Mouse (Mus musculus): ENCODE data around the gene Wnk2.

The Wnk2 gene

DNA sequence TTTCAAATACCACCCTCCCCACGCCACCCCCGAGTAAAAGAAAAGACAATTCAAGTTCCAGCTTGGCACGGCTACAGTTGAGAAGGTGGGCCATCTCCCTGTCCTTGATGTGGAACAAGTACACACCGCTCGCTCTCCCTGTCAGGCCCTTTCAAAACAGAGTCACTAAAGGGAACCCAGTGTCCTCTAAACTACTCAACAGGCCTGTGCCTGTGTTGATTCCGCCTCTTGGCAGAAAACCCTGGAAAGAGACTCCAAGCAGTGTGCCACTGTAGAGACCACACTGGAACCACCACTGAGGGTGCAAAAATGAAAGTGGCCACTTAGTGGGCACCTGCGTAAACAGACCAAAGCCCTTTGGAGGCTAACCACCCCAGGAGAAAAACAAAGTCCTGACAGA, 4.5 kb downstream of the Wnk2 start:
- no peak for DNase-seq (ENCODE audit: low spot score in 2 of 2)

DNA sequence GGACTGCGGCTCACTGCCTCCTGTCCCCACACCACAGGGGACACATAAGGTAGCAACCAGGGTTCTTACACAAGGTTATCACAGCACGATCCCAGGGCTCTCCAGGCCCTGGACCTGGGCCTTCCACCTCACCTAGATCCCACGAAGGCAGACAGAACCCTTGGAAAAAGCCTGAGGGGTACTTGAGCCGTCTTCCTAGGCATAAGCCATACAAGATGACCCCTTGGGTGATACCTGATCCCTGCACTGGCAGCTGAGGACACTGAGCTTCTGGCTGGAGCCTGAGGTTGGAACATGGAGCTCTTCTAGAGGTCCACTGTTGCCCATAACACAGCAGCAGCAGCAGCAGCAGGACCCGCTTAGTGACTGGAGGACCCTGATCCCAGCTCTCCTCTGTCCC, 5.4 kb downstream of the Wnk2 start:
- no peak for DNase-seq (ENCODE audit: low spot score in 2 of 2)

DNA sequence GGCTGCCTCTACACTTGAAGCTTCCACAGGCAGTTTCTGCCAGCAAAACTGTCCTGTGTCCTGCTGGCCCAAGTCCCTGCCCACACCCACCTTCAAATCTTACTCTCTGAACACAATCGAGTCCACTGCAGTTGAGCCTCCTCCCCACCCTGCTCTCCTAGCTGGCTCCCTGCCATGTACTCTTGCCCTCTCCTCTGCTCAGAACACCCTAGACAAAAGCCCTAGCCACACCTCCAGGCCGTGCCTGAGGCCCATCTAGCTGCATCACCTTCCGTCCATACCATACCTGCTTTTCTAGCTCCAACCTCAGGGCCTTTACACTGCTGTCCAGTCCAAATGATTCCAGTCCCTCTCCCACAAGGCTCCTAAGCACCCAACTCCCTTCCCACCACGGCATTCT, 7.2 kb downstream of the Wnk2 start:
- DNase-seq (ENCODE audit: low spot score in 2 of 2), result no peak

- no peak for DNase-seq (ENCODE audit: low spot score in 2 of 2)
These were observed 13.3 kb downstream of the Wnk2 start for GRCm38 (mm10) chr13:49134491-49134890.

- DNase-seq (ENCODE audit: low spot score in 2 of 2), result no peak
These were observed 14.7 kb downstream of the Wnk2 start for GRCm38 (mm10) chr13:49133125-49133524.

- no peak for DNase-seq (ENCODE audit: low spot score in 2 of 2)
These were observed 15.7 kb downstream of the Wnk2 start for GRCm38 (mm10) chr13:49131946-49132687.

- no peak for DNase-seq (ENCODE audit: low spot score in 2 of 2)
These were observed 16.4 kb downstream of the Wnk2 start for GRCm38 (mm10) chr13:49131342-49131855.

GRCm38 (mm10) chr13:49129845-49130244, 18.0 kb downstream of the Wnk2 start:
- DNase-seq (ENCODE audit: low spot score in 2 of 2), result peak in 1 of 2 experiments; percentile 73

DNA sequence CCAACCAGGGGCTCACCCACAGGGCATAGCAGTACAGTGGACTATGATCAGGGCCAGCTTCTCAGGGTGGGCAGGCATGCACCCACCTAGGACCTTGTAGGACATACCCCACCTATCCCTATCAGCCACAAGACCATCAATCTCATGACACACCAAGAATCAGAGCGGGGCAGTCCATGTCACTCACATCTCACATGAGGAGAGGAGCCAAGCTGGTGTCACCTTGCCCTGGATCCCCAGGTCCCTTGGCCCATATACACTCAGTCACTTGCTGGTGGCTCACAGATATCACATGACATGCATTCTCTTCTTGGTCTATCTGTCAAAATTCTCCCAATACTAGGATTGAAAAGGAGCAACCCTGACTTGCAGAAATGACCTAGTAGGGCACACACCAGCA, 18.7 kb downstream of the Wnk2 start:
- DNase-seq (ENCODE audit: low spot score in 2 of 2), result no peak

DNA sequence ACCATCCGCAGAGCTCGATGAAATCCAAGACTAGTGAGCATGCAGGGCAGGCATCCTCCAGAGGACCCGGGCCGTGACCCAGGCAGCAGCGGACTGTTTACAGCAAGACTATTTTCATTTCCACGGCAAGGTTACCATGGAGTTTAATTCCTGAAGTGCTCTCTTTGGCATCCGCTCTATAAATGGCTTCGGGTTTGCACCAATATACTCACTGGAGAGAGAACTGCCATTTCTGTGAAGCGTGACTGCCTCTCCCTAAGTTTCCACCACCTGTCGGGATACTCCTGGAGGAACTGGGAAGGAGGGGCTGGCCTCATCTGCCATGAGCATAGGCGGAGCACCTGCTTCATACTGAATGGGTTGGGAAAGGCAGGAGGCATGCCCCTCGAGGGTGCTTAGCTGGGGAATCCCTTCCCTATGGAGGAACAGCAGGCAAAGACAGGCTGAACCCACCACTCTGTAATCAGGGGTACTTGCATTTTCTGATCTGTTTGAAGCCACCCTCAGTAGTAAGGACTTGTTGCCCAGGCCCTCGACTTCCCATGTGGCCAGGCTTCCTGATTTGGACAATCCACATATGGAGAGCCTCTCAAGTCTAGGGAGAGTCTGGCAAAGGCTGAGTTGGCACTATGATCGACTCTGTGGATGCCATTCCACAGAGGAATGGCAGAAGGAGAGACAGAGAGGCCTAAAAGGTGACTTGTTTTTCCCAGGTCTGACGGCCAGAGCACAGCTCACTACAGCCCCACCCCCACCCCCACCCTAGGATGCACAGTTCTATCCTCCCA, 19.8 kb downstream of the Wnk2 start:
- DNase-seq (ENCODE audit: low spot score in 2 of 2), result peak in 1 of 2 experiments; percentile 68

GRCm38 (mm10) chr13:49122106-49122505, 25.7 kb downstream of the Wnk2 start:
- DNase-seq (ENCODE audit: low spot score in 2 of 2), result no peak

GRCm38 (mm10) chr13:49117563-49117962, 30.3 kb downstream of the Wnk2 start:
- DNase-seq (ENCODE audit: low spot score in 2 of 2), result no peak

- DNase-seq (ENCODE audit: low spot score in 2 of 2), result no peak
These were observed 32.9 kb downstream of the Wnk2 start for GRCm38 (mm10) chr13:49114921-49115320.

DNA sequence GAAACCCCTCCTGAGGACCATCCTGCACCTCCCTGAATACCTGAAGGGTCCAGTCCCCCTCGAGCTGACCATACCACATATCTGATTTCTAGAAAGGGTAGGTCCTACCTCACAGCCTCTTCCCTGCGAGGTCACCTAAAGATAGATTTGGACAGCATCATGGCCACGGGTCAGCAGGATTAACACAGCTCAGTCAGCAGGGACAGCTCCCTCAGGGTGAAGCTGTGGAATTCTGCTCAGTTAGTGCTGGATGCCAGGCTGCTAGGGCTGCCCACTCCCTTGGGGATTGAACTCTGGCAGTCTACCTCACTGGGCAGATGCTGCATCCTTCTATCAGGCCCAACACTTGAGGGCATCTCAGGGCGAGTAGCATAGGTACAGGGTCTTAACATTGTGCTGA, 33.7 kb downstream of the Wnk2 start:
- no peak for DNase-seq (ENCODE audit: low spot score in 2 of 2)

GRCm38 (mm10) chr13:49113345-49113744, 34.5 kb downstream of the Wnk2 start:
- no peak for DNase-seq (ENCODE audit: low spot score in 2 of 2)

GRCm38 (mm10) chr13:49112652-49113051, 35.2 kb downstream of the Wnk2 start:
- DNase-seq (ENCODE audit: low spot score in 2 of 2), result no peak

DNA sequence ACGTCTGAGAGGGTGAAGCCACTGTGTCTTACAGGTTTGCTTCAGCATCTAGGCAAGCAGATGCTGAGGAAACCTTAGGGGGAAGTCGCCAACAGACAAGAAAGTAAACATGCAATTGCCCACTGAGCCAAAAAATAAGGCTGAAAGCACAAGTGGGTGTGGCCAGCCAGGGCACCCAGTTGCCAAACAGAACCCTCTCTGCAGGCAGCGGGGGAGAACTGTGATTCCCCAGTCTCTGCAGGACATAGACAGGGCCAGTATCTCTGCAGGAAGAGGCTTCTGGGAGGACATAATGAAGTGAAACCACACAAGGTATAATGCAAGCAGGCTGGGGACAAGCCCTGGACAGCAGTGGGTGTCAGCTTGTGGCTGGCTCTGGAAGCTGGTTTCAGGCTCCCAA, 38.1 kb downstream of the Wnk2 start:
- DNase-seq (ENCODE audit: low spot score in 2 of 2), result no peak

DNA sequence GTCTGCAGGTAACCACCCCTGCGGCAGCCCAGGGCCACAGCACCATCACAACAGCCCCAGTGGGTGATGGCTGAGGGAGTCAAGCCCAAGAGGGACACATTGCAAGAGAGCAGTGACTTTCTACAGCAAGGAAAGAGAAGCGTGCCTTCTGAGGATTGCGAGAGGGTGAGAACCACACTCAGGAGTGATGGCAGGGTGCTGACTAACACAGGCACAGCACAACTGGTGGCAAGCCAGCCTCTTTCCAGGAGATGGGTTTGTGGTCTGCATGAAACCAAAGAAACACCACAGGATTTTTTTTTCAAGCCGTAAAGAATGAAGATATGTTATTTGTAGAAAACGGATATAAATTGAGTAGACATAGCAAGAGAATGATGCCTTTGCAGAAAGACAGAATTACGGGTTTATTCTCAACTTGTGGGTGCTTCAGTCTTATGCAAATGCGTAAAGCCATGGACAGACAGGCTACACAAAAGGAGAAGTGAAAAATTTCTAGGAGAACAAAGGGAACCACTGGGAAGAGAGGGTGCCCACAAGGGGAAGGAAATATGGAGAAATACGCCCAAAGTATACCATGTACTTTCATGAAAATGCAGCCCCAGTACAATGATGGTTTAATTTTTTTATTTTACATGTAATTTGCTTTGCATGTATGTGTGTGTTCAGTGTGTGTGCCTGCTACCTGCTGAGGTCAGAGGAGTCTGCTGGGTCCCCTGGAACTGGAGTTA, 39.5 kb downstream of the Wnk2 start:
- DNase-seq (ENCODE audit: low spot score in 2 of 2), result no peak

DNA sequence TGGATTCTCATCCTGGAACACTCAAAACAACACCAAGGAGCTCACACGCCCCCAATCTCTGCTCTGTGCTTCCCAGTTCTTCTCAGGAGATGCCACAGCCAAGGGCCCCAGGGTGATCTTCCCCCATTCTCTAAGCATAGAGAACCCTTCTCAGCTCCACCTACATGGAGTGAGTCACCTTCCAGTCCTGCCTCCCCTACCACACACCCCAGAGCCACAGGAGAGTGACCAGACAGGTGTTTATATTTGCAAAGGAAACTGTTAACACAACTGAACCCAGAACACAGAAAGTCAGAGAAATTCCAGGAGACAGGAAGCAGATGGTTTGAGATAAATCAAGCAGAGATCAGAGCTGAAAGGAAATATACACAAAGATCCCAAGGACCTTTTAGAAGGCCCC, 43.9 kb downstream of the Wnk2 start:
- no peak for DNase-seq (ENCODE audit: low spot score in 2 of 2)

DNA sequence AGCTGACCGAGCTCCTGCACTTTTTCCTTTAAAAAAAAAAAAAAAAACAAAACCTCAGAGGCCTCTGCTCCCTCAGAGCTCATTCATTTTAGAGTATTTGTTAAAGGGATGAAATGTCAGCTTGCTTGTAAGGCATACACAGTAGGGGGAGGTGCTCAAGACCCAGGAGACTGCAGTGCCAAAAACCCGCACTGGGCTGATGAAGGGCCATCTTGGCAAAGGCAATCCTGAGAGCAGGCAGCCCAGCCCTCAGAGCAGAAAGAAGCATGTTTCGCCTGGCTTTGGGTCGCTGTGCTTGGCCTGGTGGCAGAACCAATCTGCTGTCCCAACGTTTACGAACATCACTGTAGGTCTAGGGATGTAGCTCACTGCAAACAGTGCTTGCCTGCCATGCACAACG, 44.6 kb downstream of the Wnk2 start:
- DNase-seq (ENCODE audit: low spot score in 2 of 2), result no peak

- peak; percentile 60 to 62 for DNase-seq (ENCODE audit: low spot score in 2 of 2)
These were observed 47.4 kb downstream of the Wnk2 start for GRCm38 (mm10) chr13:49100417-49100816.

- no peak for DNase-seq (ENCODE audit: low spot score in 2 of 2)
These were observed 51.0 kb downstream of the Wnk2 start for GRCm38 (mm10) chr13:49096826-49097225.
